Comparison of ENCODE assay signal across 24 mouse cellular contexts in the genomic region with DNA sequence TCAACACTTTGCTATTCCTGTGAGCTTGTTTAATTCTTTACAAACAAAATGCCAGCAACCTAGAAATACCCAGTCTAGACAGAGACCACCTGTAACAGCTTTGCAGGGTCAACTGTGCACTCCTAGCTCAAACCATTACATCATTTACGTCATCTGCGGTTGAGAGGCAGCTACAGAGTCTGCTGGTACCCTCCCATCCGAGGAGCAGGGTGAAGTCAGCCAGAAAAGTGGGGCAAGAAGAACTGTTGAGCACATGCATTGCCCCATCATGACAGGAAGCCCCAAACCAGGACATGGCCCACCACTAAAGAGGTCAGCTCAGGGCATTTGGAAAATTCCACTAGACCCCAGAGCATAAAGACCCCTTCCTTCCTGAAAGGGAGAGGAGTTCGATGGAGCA.
A peak's percentile ranks its signal among the peaks of the same experiment; 100 is the strongest.
DNase-seq lines count a peak whose midpoint lies in the region; ATAC-seq lines count a peak whose summit lies in the region.
"Had no signal": no experiment of that assay in that cellular context is flagged by ENCODE, and none has a peak within 500 bp of the region (broad histone marks: within the 10 kb centered on the region; RNA-seq: fewer than 3 reads in every experiment).

No protein-coding gene starts in this region.

- no peaks in the 10 kb centered on the region for H3K4me1 ChIP-seq in heart, embryonic 12.5 days (replicated peaks)
- H3K4me1 ChIP-seq in kidney, embryonic 15.5 days = no peaks in the 10 kb centered on the region
- H3K4me1 ChIP-seq: embryonic facial prominence, embryonic 13.5 days; embryonic facial prominence, embryonic 15.5 days; forebrain, embryonic 12.5 days had no signal

- WGBS in heart, embryonic 12.5 days = 76% methylated on average over 4 of the region's 4 CpGs
- 63% methylated on average over 4 of the region's 4 CpGs for WGBS in kidney, embryonic 15.5 days

- no peaks in the 10 kb centered on the region for H3K36me3 ChIP-seq in heart, embryonic 12.5 days
- no peaks in the 10 kb centered on the region for H3K36me3 ChIP-seq in kidney, embryonic 15.5 days
- H3K36me3 ChIP-seq: embryonic facial prominence, embryonic 13.5 days; embryonic facial prominence, embryonic 15.5 days; forebrain, embryonic 10.5 days; forebrain, embryonic 12.5 days had no signal

- H3K4me2 ChIP-seq in heart, embryonic 12.5 days = no peak overlapping the region
- H3K4me2 ChIP-seq in kidney, embryonic 15.5 days = no peak overlapping the region
- H3K4me2 ChIP-seq: embryonic facial prominence, embryonic 13.5 days; embryonic facial prominence, embryonic 15.5 days; forebrain, embryonic 12.5 days had no signal

- H3K9me3 ChIP-seq in heart, embryonic 12.5 days (replicated peaks) = no peaks in the 10 kb centered on the region
- H3K9me3 ChIP-seq in kidney, embryonic 15.5 days (replicated peaks) = no peaks in the 10 kb centered on the region
- H3K9me3 ChIP-seq: embryonic facial prominence, embryonic 13.5 days; embryonic facial prominence, embryonic 15.5 days; forebrain, embryonic 10.5 days; forebrain, embryonic 12.5 days had no signal

- DNase-seq in heart, adult 11 months = peak; percentile 29
- DNase-seq in kidney, adult 11 months = no peak
- no peak for DNase-seq in right cerebral cortex, postnatal 25 days
- DNase-seq in embryo, embryonic 10.5 days (ENCODE audit: low spot score) = no peak
- DNase-seq: adrenal gland, adult 2 months; adrenal gland, postnatal 10 days; adrenal gland, postnatal 25 days; cerebellum, adult 11 months; cerebellum, adult 18-20 months; cerebellum, adult 8-10 months; cerebellum, adult 9-11 months; cerebellum, postnatal 14 days; cerebellum, postnatal 36 days; embryo, embryonic 11 days had no signal

- no peak for ATAC-seq in heart, embryonic 12.5 days (ENCODE audit: insufficient number of reproducible peaks, low FRiP score)
- 0 out of 2 replicates have a peak, but pooled peaks have one; percentile 15 for ATAC-seq in kidney, embryonic 15.5 days (replicated peaks; ENCODE audit: low FRiP score)
- ATAC-seq in megakaryocyte, adult 5-6 weeks (ENCODE audit: poor library complexity, severe bottlenecking) = peak; percentile 29; the same call in 1 of the 2 replicates
- ATAC-seq: forebrain, embryonic 14.5 days; forebrain, embryonic 16.5 days had no signal

- no peak overlapping the region for H3K27ac ChIP-seq in heart, embryonic 12.5 days (ENCODE audit: poor library complexity, severe bottlenecking)
- H3K27ac ChIP-seq in kidney, embryonic 15.5 days = no peak overlapping the region
- H3K27ac ChIP-seq: embryonic facial prominence, embryonic 13.5 days; embryonic facial prominence, embryonic 15.5 days; forebrain, embryonic 10.5 days; forebrain, embryonic 12.5 days had no signal

- H3K27me3 ChIP-seq in heart, embryonic 12.5 days (replicated peaks) = no peaks in the 10 kb centered on the region
- H3K27me3 ChIP-seq in kidney, embryonic 15.5 days = no peaks in the 10 kb centered on the region
- H3K27me3 ChIP-seq: embryonic facial prominence, embryonic 13.5 days; embryonic facial prominence, embryonic 15.5 days had no signal

- H3K4me3 ChIP-seq in heart, embryonic 12.5 days = no peak overlapping the region
- no peak overlapping the region for H3K4me3 ChIP-seq in kidney, embryonic 15.5 days (replicated peaks)
- H3K4me3 ChIP-seq: embryonic facial prominence, embryonic 13.5 days; embryonic facial prominence, embryonic 15.5 days; erythroblast, embryonic 14.5 days; forebrain, embryonic 10.5 days; forebrain, embryonic 12.5 days had no signal

- no peak overlapping the region for H3K9ac ChIP-seq in heart, embryonic 12.5 days
- no peak overlapping the region for H3K9ac ChIP-seq in kidney, embryonic 15.5 days
- H3K9ac ChIP-seq: embryonic facial prominence, embryonic 13.5 days; embryonic facial prominence, embryonic 15.5 days; forebrain, embryonic 12.5 days had no signal
